Mouse (Mus musculus) liver, embryonic 16.5 days (tissue): ENCODE measurements around the gene Them4. TPM values are rescaled to one million over a fixed set of nuclear protein-coding genes. Genes with fewer than 3 reads are reported as not detected.

Source experiments
- polyA plus RNA-seq: library from polyadenylated mRNA; unstranded; fragments of >200 nt; fragmentation: Nextera tagmentation; extraction: Ambion mirVana; gene quantifications from 2 replicates; pipeline ENCODE4 v1.2.1, GENCODE M21; 2015

Them4 gene
- polyA plus RNA-seq, 1 experiment from 2014 or later = 4.4 TPM

Other genes with a start within 250 kb of the Them4 start
- not detected in 2 replicates for gene Gm10697, start 237.4 kb upstream of the Them4 start, polyA plus RNA-seq
- not detected in 2 replicates for gene Gm10696, start 131.9 kb upstream of the Them4 start, polyA plus RNA-seq
- gene Gm5286, start 113.4 kb upstream of the Them4 start, polyA plus RNA-seq = not detected in 2 replicates
- gene Gm4778, start 46.1 kb upstream of the Them4 start, polyA plus RNA-seq = not detected in 2 replicates
- gene Them5, start 32.0 kb downstream of the Them4 start, polyA plus RNA-seq = not detected in 2 replicates
- not detected in 2 replicates for gene C2cd4d, start 52.3 kb downstream of the Them4 start, polyA plus RNA-seq
- 2.2 and 2.3 TPM in 2 replicates for gene Rorc, start 62.7 kb downstream of the Them4 start, polyA plus RNA-seq
- 0.06 TPM in 2 replicates for gene Lingo4, start 88.4 kb downstream of the Them4 start, polyA plus RNA-seq
- gene Tdrkh, start 103.2 kb downstream of the Them4 start, polyA plus RNA-seq = 8.1 and 9.6 TPM in 2 replicates
- 33.5 and 33.8 TPM in 2 replicates for gene Mrpl9, start 133.2 kb downstream of the Them4 start, polyA plus RNA-seq
- 0.26 and 0.32 TPM in 2 replicates for gene Oaz3, start 133.8 kb downstream of the Them4 start, polyA plus RNA-seq
- 0.18 and 0.33 TPM in 2 replicates for gene Celf3, start 168.2 kb downstream of the Them4 start, polyA plus RNA-seq
- 0.24 and 0.36 TPM in 2 replicates for gene Riiad1, start 170.3 kb downstream of the Them4 start, polyA plus RNA-seq